Mouse (Mus musculus): ENCODE data around the gene Ccdc184.

Gene Ccdc184

GRCm38 (mm10) chr15:98155944-98156343 is 11.0 kb upstream of the Ccdc184 start:
- no peak for DNase-seq

GRCm38 (mm10) chr15:98157253-98157652 is 9.7 kb upstream of the Ccdc184 start:
- DNase-seq, result no peak

- DNase-seq, result no peak
Measured at GRCm38 (mm10) chr15:98161026-98161805, 5.7 kb upstream of the Ccdc184 start.

- DNase-seq, result no peak
Measured at GRCm38 (mm10) chr15:98162561-98162960, 4.4 kb upstream of the Ccdc184 start.

GRCm38 (mm10) chr15:98165525-98165924 is 1.4 kb upstream of the Ccdc184 start, which contains the start of gene Asb8:
Gene Asb8, minus strand, starts transcription at chr15:98165625.
- no peak for DNase-seq

- DNase-seq, result peak; percentile 45
Measured at GRCm38 (mm10) chr15:98167645-98168621, 975 bp downstream of the Ccdc184 start.

- no peak for DNase-seq
Measured at GRCm38 (mm10) chr15:98168622-98169004, 1.7 kb downstream of the Ccdc184 start.

- DNase-seq, result no peak
Measured at GRCm38 (mm10) chr15:98170365-98170764, 3.4 kb downstream of the Ccdc184 start.

- no peak for DNase-seq
Measured at GRCm38 (mm10) chr15:98170917-98171316, 4.0 kb downstream of the Ccdc184 start.

GRCm38 (mm10) chr15:98172113-98172512 is 5.2 kb downstream of the Ccdc184 start:
- DNase-seq, result no peak

GRCm38 (mm10) chr15:98173821-98174220 is 6.9 kb downstream of the Ccdc184 start:
- no peak for DNase-seq

- DNase-seq, result no peak
Measured at GRCm38 (mm10) chr15:98177320-98177719, 10.4 kb downstream of the Ccdc184 start.

GRCm38 (mm10) chr15:98180567-98181131 is 13.7 kb downstream of the Ccdc184 start:
- no peak for DNase-seq

GRCm38 (mm10) chr15:98181132-98181711 is 14.3 kb downstream of the Ccdc184 start:
- DNase-seq, result peak; percentile 87

- no peak for DNase-seq
Measured at GRCm38 (mm10) chr15:98181856-98182570, 15.1 kb downstream of the Ccdc184 start.

GRCm38 (mm10) chr15:98184456-98184855 is 17.5 kb downstream of the Ccdc184 start:
- DNase-seq, result no peak

- DNase-seq, result no peak
Measured at GRCm38 (mm10) chr15:98195442-98195841, 28.5 kb downstream of the Ccdc184 start, which contains the start of gene Olfr288. Gene Olfr288, minus strand, starts transcription at chr15:98195542.

- DNase-seq, result no peak
Measured at GRCm38 (mm10) chr15:98209676-98210075, 42.7 kb downstream of the Ccdc184 start.

GRCm38 (mm10) chr15:98213336-98213870 is 46.4 kb downstream of the Ccdc184 start:
- DNase-seq, result no peak

- DNase-seq, result no peak
Measured at GRCm38 (mm10) chr15:98214130-98214529, 47.2 kb downstream of the Ccdc184 start.

Measured in liver (tissue).